Mouse (Mus musculus): Measurements from ENCODE around the gene Tmem91. TPM values are rescaled to one million over a fixed set of nuclear protein-coding genes. Genes with fewer than 3 reads are reported as not detected.
A peak's percentile ranks its signal among the peaks of the same experiment; 100 is the strongest.

The Tmem91 gene
- polyA plus RNA-seq, 1 experiment from 2014 or later: 5.9 TPM

DNA sequence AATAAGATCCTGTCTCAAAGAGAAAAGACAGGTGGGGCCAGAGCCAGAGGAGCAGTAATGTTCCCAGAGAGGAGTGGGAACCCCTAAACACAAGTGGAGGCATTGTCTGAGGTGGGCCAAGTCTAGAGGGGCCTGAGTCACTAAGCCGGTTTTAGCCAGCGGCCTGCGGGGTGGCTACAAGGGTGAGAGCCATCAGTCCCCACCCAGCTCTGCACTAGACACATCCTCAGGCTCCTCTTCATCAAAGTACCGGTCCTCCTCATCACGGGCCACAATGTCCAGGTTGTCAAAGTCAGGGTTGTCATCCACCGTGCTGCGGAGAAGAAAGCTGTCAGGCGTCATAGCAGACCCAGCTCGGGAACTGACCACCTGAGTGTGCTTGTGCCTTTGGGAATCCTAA is 37.8 kb upstream of the Tmem91 start:
- Histone ChIP-seq H3K4me3 (ENCODE audit: low read depth, low read length) (no peak overlapping the region), H3K36me3 (ENCODE audit: control insufficient read depth, insufficient read depth, low read length) (peaks cover 36% of the 10 kb centered on the region), H3K9me3 (ENCODE audit: control insufficient read depth, low read depth, low read length) (no peaks in the 10 kb centered on the region), H3K9ac (replicated peaks; ENCODE audit: low read depth, low read length) (no peak overlapping the region), H3K4me1 (ENCODE audit: control insufficient read depth, insufficient read depth, low read length) (peaks cover 28% of the 10 kb centered on the region; the same call in 1 of the 2 replicates), H3K4me2 (replicated peaks; ENCODE audit: low read depth, low read length) (no peak overlapping the region), H3K27ac (ENCODE audit: low read length) (no peak overlapping the region), H3K27me3 (ENCODE audit: control insufficient read depth, insufficient read depth, low read length) (no peaks in the 10 kb centered on the region)
- no peak for ATAC-seq (ENCODE audit: insufficient number of reproducible peaks, insufficient read depth, low FRiP score, low read depth)
- WGBS: 91% methylated on average over 9 of the region's 9 CpGs

- Histone ChIP-seq H3K27me3 (ENCODE audit: control insufficient read depth, insufficient read depth, low read length) (no peaks in the 10 kb centered on the region), H3K4me1 (ENCODE audit: control insufficient read depth, insufficient read depth, low read length) (peaks cover 34% of the 10 kb centered on the region; the same call in 1 of the 2 replicates), H3K36me3 (ENCODE audit: control insufficient read depth, insufficient read depth, low read length) (peaks cover 36% of the 10 kb centered on the region), H3K4me2 (replicated peaks; ENCODE audit: low read depth, low read length) (no peak overlapping the region), H3K27ac (ENCODE audit: low read length) (no peak overlapping the region), H3K9me3 (ENCODE audit: control insufficient read depth, low read depth, low read length) (no peaks in the 10 kb centered on the region), H3K9ac (replicated peaks; ENCODE audit: low read depth, low read length) (no peak overlapping the region), H3K4me3 (ENCODE audit: low read depth, low read length) (no peak overlapping the region)
- ATAC-seq (ENCODE audit: insufficient number of reproducible peaks, insufficient read depth, low FRiP score, low read depth): peak; percentile 19; the same call in 1 of the 2 replicates
- 20% methylated on average over 6 of the region's 7 CpGs for WGBS
Observed at GRCm38 (mm10) chr7:25711731-25712197, 36.8 kb upstream of the Tmem91 start.

DNA sequence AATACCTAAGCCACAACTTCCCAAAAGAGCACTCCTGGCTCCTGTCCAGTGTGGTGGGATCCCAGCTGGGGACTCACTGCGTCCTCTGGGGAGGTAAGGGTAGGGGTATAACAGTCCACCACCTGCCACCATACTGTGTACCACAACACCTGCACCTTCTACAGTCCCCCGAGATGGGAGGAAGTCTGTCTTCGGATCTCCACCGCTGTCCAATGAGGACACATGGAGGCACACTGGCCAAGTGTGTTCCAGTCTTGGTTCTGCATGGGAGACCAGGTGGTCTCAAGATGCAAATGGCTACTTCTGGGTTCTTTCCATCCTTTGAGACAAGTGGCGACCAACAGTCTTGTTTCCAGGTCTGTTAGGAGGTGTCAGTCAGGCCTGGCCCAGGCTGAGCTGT is 36.2 kb upstream of the Tmem91 start:
- peaks cover 36% of the 10 kb centered on the region for H3K36me3 ChIP-seq (ENCODE audit: control insufficient read depth, insufficient read depth, low read length)
- no peaks in the 10 kb centered on the region for H3K27me3 ChIP-seq (ENCODE audit: control insufficient read depth, insufficient read depth, low read length)
- H3K4me3 ChIP-seq (ENCODE audit: low read depth, low read length): no peak overlapping the region
- no peak overlapping the region for H3K9ac ChIP-seq (replicated peaks; ENCODE audit: low read depth, low read length)
- H3K9me3 ChIP-seq (ENCODE audit: control insufficient read depth, low read depth, low read length): no peaks in the 10 kb centered on the region
- peaks cover 38% of the 10 kb centered on the region; the same call in 1 of the 2 replicates for H3K4me1 ChIP-seq (ENCODE audit: control insufficient read depth, insufficient read depth, low read length)
- 62% methylated on average over 5 of the region's 5 CpGs for WGBS
- no peak for ATAC-seq (ENCODE audit: insufficient number of reproducible peaks, insufficient read depth, low FRiP score, low read depth)
- no peak overlapping the region for H3K27ac ChIP-seq (ENCODE audit: low read length)
- no peak overlapping the region for H3K4me2 ChIP-seq (replicated peaks; ENCODE audit: low read depth, low read length)

DNA sequence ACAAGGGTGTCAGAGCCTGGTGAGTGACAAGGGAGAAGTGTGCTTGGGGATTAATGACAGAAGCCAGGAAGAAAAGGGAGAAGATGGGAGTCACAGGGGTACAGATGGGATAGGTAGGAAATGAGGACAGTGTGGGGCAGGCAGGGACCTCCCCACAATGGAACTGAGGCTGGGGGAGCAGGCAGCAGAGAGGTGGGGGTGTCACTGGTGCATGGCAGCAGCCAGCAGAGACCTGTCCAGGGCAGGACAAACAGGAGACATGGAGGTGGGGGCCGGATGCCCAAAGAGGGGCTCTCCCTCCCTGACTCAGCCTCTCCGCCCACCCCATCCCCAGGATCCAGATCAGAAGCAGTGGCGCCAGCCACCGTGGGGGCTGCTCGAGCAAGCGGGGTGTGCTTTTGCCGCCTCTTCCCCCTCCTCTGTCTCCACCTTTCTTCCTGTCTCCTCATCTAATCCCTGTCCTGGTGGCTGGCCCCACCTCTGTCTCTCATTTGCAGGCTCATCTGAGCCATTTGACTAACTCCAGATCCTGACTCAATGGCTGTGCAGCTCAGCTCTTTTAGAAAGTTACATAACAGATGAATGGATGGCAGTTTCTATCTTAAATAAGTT is 35.7 kb upstream of the Tmem91 start:
- H3K27me3 ChIP-seq (ENCODE audit: control insufficient read depth, insufficient read depth, low read length): no peaks in the 10 kb centered on the region
- peak overlapping the region; percentile 33; the same call in 1 of the 2 replicates for H3K27ac ChIP-seq (ENCODE audit: low read length)
- no peaks in the 10 kb centered on the region for H3K9me3 ChIP-seq (ENCODE audit: control insufficient read depth, low read depth, low read length)
- peaks cover 30% of the 10 kb centered on the region for H3K36me3 ChIP-seq (ENCODE audit: control insufficient read depth, insufficient read depth, low read length)
- 8% methylated on average over 7 of the region's 7 CpGs for WGBS
- H3K4me3 ChIP-seq (ENCODE audit: low read depth, low read length): no peak overlapping the region
- no peak; the same call in 1 of the 2 replicates for ATAC-seq (ENCODE audit: insufficient number of reproducible peaks, insufficient read depth, low FRiP score, low read depth)
- H3K4me1 ChIP-seq (ENCODE audit: control insufficient read depth, insufficient read depth, low read length): peaks cover 43% of the 10 kb centered on the region; the same call in 1 of the 2 replicates
- no peak overlapping the region for H3K4me2 ChIP-seq (replicated peaks; ENCODE audit: low read depth, low read length)
- H3K9ac ChIP-seq (replicated peaks; ENCODE audit: low read depth, low read length): no peak overlapping the region

- Histone ChIP-seq H3K9me3 (ENCODE audit: control insufficient read depth, low read depth, low read length) (no peaks in the 10 kb centered on the region), H3K4me3 (ENCODE audit: low read depth, low read length) (no peak overlapping the region), H3K4me1 (ENCODE audit: control insufficient read depth, insufficient read depth, low read length) (peaks cover 43% of the 10 kb centered on the region; the same call in 1 of the 2 replicates), H3K27ac (ENCODE audit: low read length) (peak overlapping the region; percentile 44; the same call in 1 of the 2 replicates), H3K36me3 (ENCODE audit: control insufficient read depth, insufficient read depth, low read length) (peaks cover 24% of the 10 kb centered on the region), H3K4me2 (replicated peaks; ENCODE audit: low read depth, low read length) (no peak overlapping the region), H3K27me3 (ENCODE audit: control insufficient read depth, insufficient read depth, low read length) (no peaks in the 10 kb centered on the region), H3K9ac (replicated peaks; ENCODE audit: low read depth, low read length) (no peak overlapping the region)
- no peak for ATAC-seq (ENCODE audit: insufficient number of reproducible peaks, insufficient read depth, low FRiP score, low read depth)
- 15% methylated on average over 12 of the region's 12 CpGs for WGBS
Observed at GRCm38 (mm10) chr7:25709961-25710360, 35.0 kb upstream of the Tmem91 start.

DNA sequence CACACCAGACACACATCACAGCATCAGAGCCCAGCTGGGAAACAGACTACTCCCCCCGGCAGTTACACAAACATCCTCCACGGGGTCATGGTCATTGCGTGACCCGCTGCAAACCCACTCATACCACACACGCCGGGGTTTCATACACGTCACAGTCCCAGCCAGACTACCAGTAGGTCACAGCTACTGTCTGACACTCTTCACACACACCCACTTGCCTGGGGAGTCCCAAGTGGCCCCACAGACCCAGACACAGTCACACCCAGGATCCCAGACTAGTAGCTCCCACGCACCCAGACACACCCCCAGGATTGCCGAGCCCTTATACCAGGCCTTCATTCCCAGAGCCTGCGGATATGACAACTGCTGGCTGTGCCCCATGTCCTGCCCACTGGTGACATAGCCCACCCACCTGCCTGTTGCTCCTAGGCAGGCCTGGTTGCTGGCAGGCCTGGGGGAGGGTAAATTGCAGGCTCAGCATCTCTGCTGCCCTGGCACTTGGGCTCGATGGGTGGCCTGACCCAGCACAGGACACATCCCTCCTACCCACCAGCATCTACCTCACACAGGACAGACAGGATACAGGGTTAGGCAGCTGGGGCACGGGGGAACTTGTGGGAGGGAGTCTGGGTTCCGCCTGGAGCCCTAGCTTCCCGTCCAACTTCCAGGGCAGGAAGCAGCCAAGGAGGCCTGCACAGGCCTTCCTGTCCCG is 32.8 kb upstream of the Tmem91 start:
- H3K4me2 ChIP-seq (replicated peaks; ENCODE audit: low read depth, low read length): no peak overlapping the region
- peaks cover 2% of the 10 kb centered on the region; the same call in 1 of the 2 replicates for H3K36me3 ChIP-seq (ENCODE audit: control insufficient read depth, insufficient read depth, low read length)
- no peaks in the 10 kb centered on the region for H3K9me3 ChIP-seq (ENCODE audit: control insufficient read depth, low read depth, low read length)
- peak overlapping the region; percentile 71; the same call in 1 of the 2 replicates for H3K27ac ChIP-seq (ENCODE audit: low read length)
- H3K27me3 ChIP-seq (ENCODE audit: control insufficient read depth, insufficient read depth, low read length): no peaks in the 10 kb centered on the region
- no peak overlapping the region for H3K4me3 ChIP-seq (ENCODE audit: low read depth, low read length)
- no peak overlapping the region for H3K9ac ChIP-seq (replicated peaks; ENCODE audit: low read depth, low read length)
- whole genome bisulfite sequencing: 31% methylated on average over 15 of the region's 15 CpGs
- peaks cover 43% of the 10 kb centered on the region; the same call in 1 of the 2 replicates for H3K4me1 ChIP-seq (ENCODE audit: control insufficient read depth, insufficient read depth, low read length)
- peak; percentile 2; the same call in 1 of the 2 replicates for ATAC-seq (ENCODE audit: insufficient number of reproducible peaks, insufficient read depth, low FRiP score, low read depth)

DNA sequence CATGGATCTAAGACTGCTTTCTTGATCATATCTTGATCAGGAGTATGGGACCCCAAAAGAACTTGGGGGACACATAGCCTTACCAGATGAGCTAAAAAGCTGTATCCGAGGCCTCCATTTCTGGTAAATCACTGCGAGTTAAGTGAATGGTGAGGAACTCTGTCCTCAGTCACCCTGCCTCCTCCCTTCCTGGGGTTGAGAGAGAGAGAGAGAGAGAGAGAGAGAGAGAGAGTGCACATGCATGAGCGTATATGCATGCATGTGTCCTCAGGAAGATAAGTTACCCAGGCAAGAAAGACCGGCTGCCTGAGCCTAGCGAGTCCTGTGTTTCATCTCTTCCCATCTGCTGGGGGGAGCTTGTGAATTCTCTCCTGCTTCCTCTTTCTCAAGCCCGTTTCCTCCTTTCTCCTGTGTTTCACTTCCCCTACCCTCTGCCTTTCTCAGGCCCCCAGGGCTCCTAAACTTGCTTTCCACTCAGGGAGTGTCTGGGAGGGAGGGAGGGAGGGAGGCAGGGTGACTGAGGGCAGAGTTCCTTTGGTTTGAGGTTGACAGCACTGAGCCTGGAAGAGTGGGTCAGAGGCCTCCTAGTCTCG is 31.7 kb upstream of the Tmem91 start:
- Histone ChIP-seq H3K27me3 (ENCODE audit: control insufficient read depth, insufficient read depth, low read length) (no peaks in the 10 kb centered on the region), H3K9ac (replicated peaks; ENCODE audit: low read depth, low read length) (no peak overlapping the region), H3K4me3 (ENCODE audit: low read depth, low read length) (no peak overlapping the region), H3K4me2 (replicated peaks; ENCODE audit: low read depth, low read length) (no peak overlapping the region), H3K9me3 (ENCODE audit: control insufficient read depth, low read depth, low read length) (no peaks in the 10 kb centered on the region), H3K27ac (ENCODE audit: low read length) (peak overlapping the region; percentile 71; the same call in 1 of the 2 replicates), H3K36me3 (ENCODE audit: control insufficient read depth, insufficient read depth, low read length) (no peaks in the 10 kb centered on the region), H3K4me1 (ENCODE audit: control insufficient read depth, insufficient read depth, low read length) (peaks cover 38% of the 10 kb centered on the region; the same call in 1 of the 2 replicates)
- WGBS: 35% methylated on average over 7 of the region's 7 CpGs
- ATAC-seq (ENCODE audit: insufficient number of reproducible peaks, insufficient read depth, low FRiP score, low read depth): no peak

- Histone ChIP-seq H3K27ac (ENCODE audit: low read length) (peak overlapping the region; percentile 71; the same call in 1 of the 2 replicates), H3K27me3 (ENCODE audit: control insufficient read depth, insufficient read depth, low read length) (no peaks in the 10 kb centered on the region), H3K4me2 (replicated peaks; ENCODE audit: low read depth, low read length) (no peak overlapping the region), H3K4me3 (ENCODE audit: low read depth, low read length) (no peak overlapping the region), H3K4me1 (ENCODE audit: control insufficient read depth, insufficient read depth, low read length) (peaks cover 34% of the 10 kb centered on the region; the same call in 1 of the 2 replicates), H3K9me3 (ENCODE audit: control insufficient read depth, low read depth, low read length) (no peaks in the 10 kb centered on the region), H3K36me3 (ENCODE audit: control insufficient read depth, insufficient read depth, low read length) (no peaks in the 10 kb centered on the region), H3K9ac (replicated peaks; ENCODE audit: low read depth, low read length) (no peak overlapping the region)
- WGBS: 51% methylated on average over 6 of the region's 6 CpGs
- no peak for ATAC-seq (ENCODE audit: insufficient number of reproducible peaks, insufficient read depth, low FRiP score, low read depth)
Observed at GRCm38 (mm10) chr7:25705801-25706251, 30.9 kb upstream of the Tmem91 start.

Data from stomach, embryonic 14.5 days (tissue).